Mouse (Mus musculus) embryonic fibroblast, embryonic 13.5 days (primary cell): ENCODE measurements around the gene Kirrel3. TPM values are rescaled to one million over a fixed set of nuclear protein-coding genes. Genes with fewer than 3 reads are reported as not detected.

Source experiments
- H3K27ac ChIP-seq: 2 replicates; pipeline ENCODE4 v1.5.1; 2012; ENCODE audit warnings: low read length, control low read depth, inconsistent platforms; ENCODE audit not compliant: insufficient read depth
- H3K4me1 ChIP-seq: 2 replicates; pipeline ENCODE4 v1.6.1; 2011; ENCODE audit warnings: low read length; ENCODE audit not compliant: control insufficient read depth, insufficient read depth
- H3K4me3 ChIP-seq: 2 replicates; pipeline ENCODE4 v1.5.1; 2011; ENCODE audit warnings: mild to moderate bottlenecking, control low read depth, low read length; ENCODE audit not compliant: insufficient read depth
- CTCF ChIP-seq: IDR thresholded peaks from 2 replicates; pipeline ENCODE4 v1.5.1; 2011; ENCODE audit warnings: mild to moderate bottlenecking, control low read depth, low read length, moderate library complexity, borderline replicate concordance; ENCODE audit not compliant: insufficient read depth
- POLR2A ChIP-seq: IDR thresholded peaks from 2 replicates; pipeline ENCODE4 v1.6.1; 2011; ENCODE audit warnings: low read depth, mild to moderate bottlenecking, control low read depth, low read length, moderate library complexity
- polyA plus RNA-seq: library from polyadenylated mRNA; stranded (reverse); fragments of >200 nt; gene quantifications from 2 replicates; pipeline ENCODE4 v1.2.4, GENCODE M21; 2011; ENCODE audit warnings: low read depth; ENCODE audit not compliant: missing spikeins, insufficient read length

The Kirrel3 gene
- polyA plus RNA-seq, 1 experiment, result 0.97 TPM

- no peak for TF ChIP-seq CTCF
- no peak for TF ChIP-seq POLR2A
- H3K4me3 ChIP-seq, result no peak overlapping the region
- no peak overlapping the region for H3K27ac ChIP-seq
- H3K4me1 ChIP-seq, result no peaks in the 10 kb centered on the region
Observed at GRCm38 (mm10) chr9:34711996-34712395, 226.3 kb downstream of the Kirrel3 start.

DNA sequence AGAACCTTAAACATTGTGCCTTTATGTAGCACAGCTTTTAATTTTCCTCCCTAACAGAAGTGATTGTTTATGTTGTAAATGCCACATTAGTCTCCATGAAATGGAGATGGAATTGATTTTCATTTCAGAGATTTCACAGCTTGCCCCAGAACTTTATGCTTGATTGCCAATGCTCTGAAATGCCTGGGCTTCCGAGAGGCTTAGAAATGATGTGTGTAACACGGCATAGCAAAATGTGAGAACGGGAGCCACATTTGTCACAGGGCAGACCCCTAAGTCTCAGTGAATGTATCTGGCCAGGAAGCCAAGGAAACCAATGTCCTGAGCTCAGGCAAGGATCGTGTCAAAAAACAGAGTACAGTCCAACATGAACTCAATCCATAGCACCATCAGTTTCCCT lies 227.3 kb downstream of the Kirrel3 start:
- no peak overlapping the region for H3K4me3 ChIP-seq
- TF ChIP-seq CTCF (no peak), POLR2A (no peak)
- no peaks in the 10 kb centered on the region for H3K4me1 ChIP-seq
- H3K27ac ChIP-seq, result no peak overlapping the region

- TF ChIP-seq CTCF (no peak), POLR2A (no peak)
- Histone ChIP-seq H3K4me1 (no peaks in the 10 kb centered on the region), H3K27ac (no peak overlapping the region), H3K4me3 (no peak overlapping the region)
Observed at GRCm38 (mm10) chr9:34713462-34713926, 227.8 kb downstream of the Kirrel3 start.

GRCm38 (mm10) chr9:34714996-34715619 lies 229.4 kb downstream of the Kirrel3 start:
- Histone ChIP-seq H3K4me1 (no peaks in the 10 kb centered on the region), H3K27ac (no peak overlapping the region), H3K4me3 (no peak overlapping the region)
- TF ChIP-seq POLR2A, result no peak
- no peak for TF ChIP-seq CTCF

GRCm38 (mm10) chr9:34716476-34716875 lies 230.8 kb downstream of the Kirrel3 start:
- Histone ChIP-seq H3K4me3 (no peak overlapping the region), H3K4me1 (no peaks in the 10 kb centered on the region), H3K27ac (no peak overlapping the region)
- TF ChIP-seq CTCF (no peak), POLR2A (no peak)

- TF ChIP-seq CTCF (no peak), POLR2A (no peak)
- no peaks in the 10 kb centered on the region for H3K4me1 ChIP-seq
- no peak overlapping the region for H3K4me3 ChIP-seq
- H3K27ac ChIP-seq, result no peak overlapping the region
Observed at GRCm38 (mm10) chr9:34721478-34722197, 235.9 kb downstream of the Kirrel3 start.

DNA sequence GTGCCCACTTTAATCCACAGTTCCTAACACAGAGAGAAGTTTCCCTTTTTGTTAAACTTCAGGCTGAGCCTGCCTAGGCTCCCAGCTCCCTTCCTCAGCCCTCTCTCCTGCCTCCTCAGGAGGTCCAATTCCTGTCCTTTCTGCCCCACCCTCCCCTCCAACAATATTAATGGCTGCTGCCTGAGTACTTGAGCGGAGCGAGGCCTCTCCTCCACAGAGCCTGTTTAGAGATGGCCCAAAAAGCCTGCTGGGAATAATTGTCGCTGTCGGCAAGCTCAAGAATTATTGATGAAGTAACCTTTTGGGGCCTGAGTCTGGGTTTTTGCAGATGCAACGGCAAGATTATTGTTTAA lies 236.5 kb downstream of the Kirrel3 start:
- H3K27ac ChIP-seq, result no peak overlapping the region
- TF ChIP-seq POLR2A (no peak), CTCF (no peak)
- no peaks in the 10 kb centered on the region for H3K4me1 ChIP-seq
- H3K4me3 ChIP-seq, result no peak overlapping the region

DNA sequence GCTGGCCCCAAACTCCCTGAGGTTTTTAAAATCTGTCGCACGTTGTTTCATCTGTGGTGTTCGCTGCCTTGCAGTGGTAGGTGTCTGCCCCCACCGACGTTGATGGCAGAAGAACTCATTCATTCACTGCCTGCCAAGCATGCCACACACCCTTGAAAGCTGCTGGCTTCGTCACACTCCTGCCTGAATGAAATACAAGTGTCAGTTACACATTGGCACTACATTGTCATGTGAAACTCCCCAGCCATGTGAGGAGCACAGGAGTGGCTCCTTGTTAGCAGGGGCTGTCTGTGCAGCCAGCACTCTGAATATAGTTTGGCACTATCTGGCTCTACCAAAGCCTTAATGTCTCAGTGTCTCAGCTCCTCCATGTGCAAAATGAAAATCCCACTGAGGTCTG lies 246.8 kb downstream of the Kirrel3 start:
- Histone ChIP-seq H3K4me1 (no peaks in the 10 kb centered on the region), H3K4me3 (no peak overlapping the region), H3K27ac (no peak overlapping the region)
- TF ChIP-seq POLR2A, result no peak
- no peak for TF ChIP-seq CTCF

GRCm38 (mm10) chr9:34733579-34733978 lies 247.9 kb downstream of the Kirrel3 start:
- H3K4me1 ChIP-seq, result no peaks in the 10 kb centered on the region
- H3K27ac ChIP-seq, result no peak overlapping the region
- TF ChIP-seq POLR2A, result no peak
- no peak for TF ChIP-seq CTCF
- H3K4me3 ChIP-seq, result no peak overlapping the region

- no peaks in the 10 kb centered on the region for H3K4me1 ChIP-seq
- H3K4me3 ChIP-seq, result no peak overlapping the region
- H3K27ac ChIP-seq, result no peak overlapping the region
- TF ChIP-seq POLR2A (no peak), CTCF (no peak)
Observed at GRCm38 (mm10) chr9:34734991-34735390, 249.3 kb downstream of the Kirrel3 start.
